Mouse (Mus musculus): ENCODE measurements around the gene Zfpl1. TPM values are rescaled to one million over a fixed set of nuclear protein-coding genes. Genes with fewer than 3 reads are reported as not detected.

The Zfpl1 gene
- polyA plus RNA-seq, 1 experiment from 2014 or later, result 92.5 TPM

DNA sequence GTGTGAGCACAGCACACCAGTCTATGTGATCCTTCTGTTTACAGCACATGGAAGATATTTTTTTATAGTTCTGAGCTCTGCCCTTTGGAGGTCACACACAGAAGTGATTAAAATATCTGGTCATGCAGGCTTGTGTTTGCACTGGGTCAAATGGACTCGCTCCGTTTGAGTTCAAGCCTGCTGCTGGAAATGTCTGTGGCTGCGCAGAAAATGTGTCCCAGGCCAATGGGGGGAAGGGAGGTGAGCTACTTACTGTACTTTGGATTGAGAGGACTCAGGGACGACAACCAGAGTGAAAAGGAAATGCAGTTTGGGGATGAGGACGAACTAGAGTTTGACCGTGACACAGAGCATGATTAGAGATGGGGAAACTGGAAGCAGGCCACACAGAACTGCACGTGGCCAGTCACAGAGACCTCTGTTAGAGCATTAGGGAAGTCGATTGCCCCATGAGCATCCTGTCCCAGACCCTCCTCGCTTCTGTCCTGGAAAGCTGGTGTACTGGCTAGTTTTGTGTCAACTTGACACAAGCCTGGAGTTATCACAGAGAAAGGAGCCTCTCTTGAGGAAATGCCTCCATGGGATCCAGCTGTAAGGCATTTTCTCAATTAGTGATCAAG is 48.7 kb downstream of the Zfpl1 start:
- no peaks in the 10 kb centered on the region for H3K9me3 ChIP-seq

More for the DNA sequence above, 48.7 kb downstream of the Zfpl1 start:
- WGBS, result 76% methylated on average over 9 of the region's 9 CpGs
- Histone ChIP-seq H3K27ac (no peak overlapping the region), H3K4me1 (no peaks in the 10 kb centered on the region), H3K4me3 (no peak overlapping the region), H3K9ac (no peak overlapping the region), H3K27me3 (no peaks in the 10 kb centered on the region), H3K4me2 (replicated peaks) (no peak overlapping the region), H3K36me3 (no peaks in the 10 kb centered on the region)
- no peak for ATAC-seq (ENCODE audit: low FRiP score, low read depth)

Small RNA genes lying within 50 kb of the gene (microRNA-seq; reads per million reads assigned to microRNA genes)
- gene Mir6988, result 0.87 reads per million

Other genes starting within 250 kb of the Zfpl1 start
- gene Frmd8, start 209.7 kb downstream of the Zfpl1 start, polyA plus RNA-seq (2015; fragmentation: Nextera tagmentation; extraction: Ambion mirVana), result 30.1 and 32.2 TPM in 2 replicates
- 2.3 and 2.4 TPM in 2 replicates for gene Slc25a45, start 207.1 kb downstream of the Zfpl1 start, polyA plus RNA-seq (2015; fragmentation: Nextera tagmentation; extraction: Ambion mirVana)
- 4.7 and 5.5 TPM in 2 replicates for gene Tigd3, start 190.8 kb downstream of the Zfpl1 start, polyA plus RNA-seq (2015; fragmentation: Nextera tagmentation; extraction: Ambion mirVana)
- 174 and 185 TPM in 2 replicates for gene Dpf2, start 171.9 kb downstream of the Zfpl1 start, polyA plus RNA-seq (2015; fragmentation: Nextera tagmentation; extraction: Ambion mirVana)
- 4.7 and 5.3 TPM in 2 replicates for gene Cdc42ep2, start 160.1 kb downstream of the Zfpl1 start, polyA plus RNA-seq (2015; fragmentation: Nextera tagmentation; extraction: Ambion mirVana)
- 70.9 and 75.7 TPM in 2 replicates for gene Pola2, start 120.8 kb downstream of the Zfpl1 start, polyA plus RNA-seq (2015; fragmentation: Nextera tagmentation; extraction: Ambion mirVana)
- gene Slc22a20, start 98.8 kb downstream of the Zfpl1 start, polyA plus RNA-seq (2015; fragmentation: Nextera tagmentation; extraction: Ambion mirVana), result not detected in 2 replicates
- gene Capn1, start 69.1 kb downstream of the Zfpl1 start, polyA plus RNA-seq (2015; fragmentation: Nextera tagmentation; extraction: Ambion mirVana), result 7.1 and 8.0 TPM in 2 replicates
- gene Syvn1, start 38.4 kb downstream of the Zfpl1 start, polyA plus RNA-seq (2015; fragmentation: Nextera tagmentation; extraction: Ambion mirVana), result 27.2 and 34.0 TPM in 2 replicates
- 76.9 and 80.0 TPM in 2 replicates for gene Mrpl49, start 27.2 kb downstream of the Zfpl1 start, polyA plus RNA-seq (2015; fragmentation: Nextera tagmentation; extraction: Ambion mirVana)
- 760 and 823 TPM in 2 replicates for gene Fau, start 27.1 kb downstream of the Zfpl1 start, polyA plus RNA-seq (2015; fragmentation: Nextera tagmentation; extraction: Ambion mirVana)
- gene Znhit2, start 23.8 kb downstream of the Zfpl1 start, polyA plus RNA-seq (2015; fragmentation: Nextera tagmentation; extraction: Ambion mirVana), result 29.0 and 29.8 TPM in 2 replicates
- gene Tm7sf2, start 16.6 kb downstream of the Zfpl1 start, polyA plus RNA-seq (2015; fragmentation: Nextera tagmentation; extraction: Ambion mirVana), result 17.4 and 24.0 TPM in 2 replicates
- 69.7 and 72.5 TPM in 2 replicates for gene Vps51, start 7.7 kb downstream of the Zfpl1 start, polyA plus RNA-seq (2015; fragmentation: Nextera tagmentation; extraction: Ambion mirVana)
- gene Tmem262, start 4.9 kb downstream of the Zfpl1 start, polyA plus RNA-seq (2015; fragmentation: Nextera tagmentation; extraction: Ambion mirVana), result not detected in 2 replicates
- gene Gm28374, start 2.7 kb downstream of the Zfpl1 start, polyA plus RNA-seq (2015; fragmentation: Nextera tagmentation; extraction: Ambion mirVana), result 1.9 and 2.3 TPM in 2 replicates
- gene Cdca5, start within 50 bp of the Zfpl1 start, polyA plus RNA-seq (2015; fragmentation: Nextera tagmentation; extraction: Ambion mirVana), result 36.5 and 37.6 TPM in 2 replicates
- gene AC131692.1, start 9.5 kb upstream of the Zfpl1 start, polyA plus RNA-seq (2015; fragmentation: Nextera tagmentation; extraction: Ambion mirVana), result 0.73 TPM in 1 of 2 replicates, not detected in the other
- gene Naaladl1, start 20.8 kb upstream of the Zfpl1 start, polyA plus RNA-seq (2015; fragmentation: Nextera tagmentation; extraction: Ambion mirVana), result 0.46 and 0.65 TPM in 2 replicates
- 42.9 and 44.0 TPM in 2 replicates for gene Sac3d1, start 33.7 kb upstream of the Zfpl1 start, polyA plus RNA-seq (2015; fragmentation: Nextera tagmentation; extraction: Ambion mirVana)
- 33.0 and 33.7 TPM in 2 replicates for gene Snx15, start 43.3 kb upstream of the Zfpl1 start, polyA plus RNA-seq (2015; fragmentation: Nextera tagmentation; extraction: Ambion mirVana)
- not detected in 2 replicates for gene Batf2, start 56.0 kb upstream of the Zfpl1 start, polyA plus RNA-seq (2015; fragmentation: Nextera tagmentation; extraction: Ambion mirVana)
- 88.7 and 90.4 TPM in 2 replicates for gene Arl2, start 56.6 kb upstream of the Zfpl1 start, polyA plus RNA-seq (2015; fragmentation: Nextera tagmentation; extraction: Ambion mirVana)
- gene Majin, start 99.4 kb upstream of the Zfpl1 start, polyA plus RNA-seq (2015; fragmentation: Nextera tagmentation; extraction: Ambion mirVana), result not detected in 2 replicates
- 3.1 and 4.2 TPM in 2 replicates for gene Gpha2, start 141.4 kb upstream of the Zfpl1 start, polyA plus RNA-seq (2015; fragmentation: Nextera tagmentation; extraction: Ambion mirVana)
- gene Ppp2r5b, start 150.9 kb upstream of the Zfpl1 start, polyA plus RNA-seq (2015; fragmentation: Nextera tagmentation; extraction: Ambion mirVana), result 23.9 and 29.0 TPM in 2 replicates
- gene Atg2a, start 156.7 kb upstream of the Zfpl1 start, polyA plus RNA-seq (2015; fragmentation: Nextera tagmentation; extraction: Ambion mirVana), result 8.6 and 10.7 TPM in 2 replicates
- gene Ehd1, start 191.8 kb upstream of the Zfpl1 start, polyA plus RNA-seq (2015; fragmentation: Nextera tagmentation; extraction: Ambion mirVana), result 73.1 and 82.9 TPM in 2 replicates
- gene Cdc42bpg, start 221.5 kb upstream of the Zfpl1 start, polyA plus RNA-seq (2015; fragmentation: Nextera tagmentation; extraction: Ambion mirVana), result 0.52 and 0.70 TPM in 2 replicates

Data from limb, embryonic 13.5 days (tissue).